ENCODE assay signal across 9 mouse cellular contexts in the genomic region with DNA sequence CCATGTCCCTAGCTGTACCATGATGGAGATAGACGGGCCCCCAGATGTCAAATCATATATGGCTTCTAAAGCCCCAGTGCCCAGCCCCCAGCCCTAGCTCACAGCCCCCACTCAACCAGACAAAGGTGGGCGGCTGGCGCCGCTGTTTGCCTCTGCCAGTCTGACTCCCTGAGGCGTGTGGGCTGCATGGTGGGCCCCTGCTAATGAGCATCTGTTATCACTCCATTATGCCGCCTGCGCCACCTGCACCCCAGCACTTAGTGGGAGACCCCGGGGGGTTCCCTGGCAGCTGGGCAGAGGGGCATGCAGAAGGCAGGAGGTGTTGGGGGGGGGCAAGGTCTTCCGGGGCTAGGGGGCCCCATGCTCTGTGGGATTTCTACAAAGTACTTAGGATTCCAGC. TPM values are rescaled to one million over a fixed set of nuclear protein-coding genes. Genes with fewer than 3 reads are reported as not detected.
DNase-seq lines count a peak whose midpoint lies in the region; ATAC-seq and TF ChIP-seq lines count a peak whose summit lies in the region.
"Had no signal": no experiment of that assay in that cellular context is flagged by ENCODE, and none has a peak within 500 bp of the region (broad histone marks: within the 10 kb centered on the region; RNA-seq: fewer than 3 reads in every experiment).

No protein-coding gene starts in this region.

- no peak overlapping the region for H3K9ac ChIP-seq in embryonic facial prominence, embryonic 14.5 days (ENCODE audit: low read depth, low read length)
- H3K9ac ChIP-seq in intestine, postnatal 0 days (ENCODE audit: low read depth, low read length), result 0 out of 2 replicates have a peak overlapping the region, but pooled peaks have one; percentile 53
- H3K9ac ChIP-seq in neural tube, embryonic 14.5 days (replicated peaks; ENCODE audit: low read depth, low read length), result no peak overlapping the region

- ATAC-seq in embryonic facial prominence, embryonic 14.5 days (ENCODE audit: low read depth), result peak; percentile 38
- no peak for ATAC-seq in intestine, postnatal 0 days
- ATAC-seq in neural tube, embryonic 14.5 days (ENCODE audit: low read depth), result peak; percentile 66
- no peak for ATAC-seq in erythroid progenitor cell, adult 5-6 weeks (replicated peaks; ENCODE audit: low FRiP score, poor library complexity, severe bottlenecking)
- ATAC-seq in monocyte, adult 5-6 weeks (replicated peaks; ENCODE audit: insufficient number of reproducible peaks, low FRiP score, low TSS enrichment, poor library complexity, severe bottlenecking), result no peak

- peak; percentile 26 for DNase-seq in kidney, postnatal 10 days
- DNase-seq in kidney, adult 8-10 months, result no peak
- no peak for DNase-seq in embryonic facial prominence, embryonic 14.5 days (ENCODE audit: low spot score)
- no peak for DNase-seq in c-Kit-positive CD71-positive TER-119-positive erythroid progenitor cells, embryonic 14.5 days (ENCODE audit: low spot score)

- H3K27ac ChIP-seq in embryonic facial prominence, embryonic 14.5 days (replicated peaks; ENCODE audit: low read depth, low read length), result peak overlapping the region; percentile 74; the same call in 1 of the 2 replicates
- peak overlapping the region; percentile 85; the same call in 1 of the 2 replicates for H3K27ac ChIP-seq in intestine, postnatal 0 days (ENCODE audit: low read depth, low read length)
- H3K27ac ChIP-seq in neural tube, embryonic 14.5 days (ENCODE audit: low read depth, low read length), result peak overlapping the region; percentile 57; the same call in 1 of the 2 replicates
- H3K27ac ChIP-seq: macrophage had no signal

- H3K4me1 ChIP-seq in embryonic facial prominence, embryonic 14.5 days (ENCODE audit: control insufficient read depth, insufficient read depth, low read length), result peaks cover 12% of the 10 kb centered on the region
- no peaks in the 10 kb centered on the region for H3K4me1 ChIP-seq in intestine, postnatal 0 days (replicated peaks; ENCODE audit: control insufficient read depth, insufficient read depth, low read length)
- H3K4me1 ChIP-seq in neural tube, embryonic 14.5 days (ENCODE audit: control insufficient read depth, insufficient read depth, low read length), result peaks cover 21% of the 10 kb centered on the region

- 40% methylated on average over 9 of the region's 9 CpGs for WGBS in embryonic facial prominence, embryonic 14.5 days
- 32% methylated on average over 9 of the region's 9 CpGs for WGBS in intestine, postnatal 0 days
- 21% methylated on average over 9 of the region's 9 CpGs for WGBS in neural tube, embryonic 14.5 days

- no peaks in the 10 kb centered on the region for H3K9me3 ChIP-seq in embryonic facial prominence, embryonic 14.5 days (ENCODE audit: control insufficient read depth, low read length)
- no peaks in the 10 kb centered on the region for H3K9me3 ChIP-seq in intestine, postnatal 0 days (ENCODE audit: control insufficient read depth)
- H3K9me3 ChIP-seq in neural tube, embryonic 14.5 days (ENCODE audit: control insufficient read depth, low read length), result no peaks in the 10 kb centered on the region

- H3K27me3 ChIP-seq in embryonic facial prominence, embryonic 14.5 days (replicated peaks; ENCODE audit: control insufficient read depth, insufficient read depth, low read length), result no peaks in the 10 kb centered on the region; the same call in 1 of the 2 replicates
- H3K27me3 ChIP-seq in intestine, postnatal 0 days (replicated peaks; ENCODE audit: control insufficient read depth, insufficient read depth, low read length), result no peaks in the 10 kb centered on the region
- H3K27me3 ChIP-seq in neural tube, embryonic 14.5 days (ENCODE audit: control insufficient read depth, insufficient read depth, low read length), result no peaks in the 10 kb centered on the region

- no peaks in the 10 kb centered on the region for H3K36me3 ChIP-seq in embryonic facial prominence, embryonic 14.5 days (ENCODE audit: control insufficient read depth, insufficient read depth, low read length)
- H3K36me3 ChIP-seq in intestine, postnatal 0 days (ENCODE audit: control insufficient read depth, insufficient read depth), result no peaks in the 10 kb centered on the region
- no peaks in the 10 kb centered on the region for H3K36me3 ChIP-seq in neural tube, embryonic 14.5 days (ENCODE audit: control insufficient read depth, insufficient read depth, low read length)

- peak overlapping the region; percentile 34 for H3K4me3 ChIP-seq in embryonic facial prominence, embryonic 14.5 days (ENCODE audit: low read depth, low read length)
- peak overlapping the region; percentile 36 for H3K4me3 ChIP-seq in intestine, postnatal 0 days (ENCODE audit: low read depth, low read length)
- no peak overlapping the region for H3K4me3 ChIP-seq in neural tube, embryonic 14.5 days (ENCODE audit: low read depth, low read length)

- peak overlapping the region; percentile 30 for H3K4me2 ChIP-seq in embryonic facial prominence, embryonic 14.5 days (ENCODE audit: low read depth, low read length)
- peak overlapping the region; percentile 70 for H3K4me2 ChIP-seq in intestine, postnatal 0 days (replicated peaks; ENCODE audit: low read depth)
- H3K4me2 ChIP-seq in neural tube, embryonic 14.5 days (ENCODE audit: low read depth, low read length), result peak overlapping the region; percentile 20; the same call in 1 of the 2 replicates

- no peak for TF ChIP-seq CTCF in intestine, postnatal 0 days (IDR thresholded peaks at IDR 0.05; ENCODE audit: low read depth)

RNA-seq across cellular contexts. Expression of a gene that starts 3.6 kb away (rescaled TPM):
- 16.3 and 18.8 TPM in 2 replicates for polyA plus RNA-seq in embryonic facial prominence, embryonic 14.5 days (2014; fragmentation: Nextera tagmentation; extraction: Ambion mirVana)
- 22.3 and 22.7 TPM in 2 replicates for polyA plus RNA-seq in intestine, postnatal 0 days (2015; fragmentation: Nextera tagmentation; extraction: Ambion mirVana)
- polyA plus RNA-seq in neural tube, embryonic 14.5 days (2014; fragmentation: Nextera tagmentation; extraction: Ambion mirVana), result 93.5 and 116 TPM in 2 replicates
- 29.3 and 55.9 TPM in 2 replicates for total RNA-seq in erythroid progenitor cell, adult 5-6 weeks (2015; ENCODE audit: low replicate concordance)
- 12.4 and 14.4 TPM in 2 replicates for total RNA-seq in erythroid progenitor cell, adult 5-6 weeks (2017; ENCODE audit: low replicate concordance)
- total RNA-seq in monocyte, adult 5-6 weeks (2017), result 2.2 to 16.6 TPM (median 4.6 TPM) in 3 replicates

RNA-seq across cellular contexts. Expression of a gene that starts 39.4 kb away (rescaled TPM):
- polyA plus RNA-seq in embryonic facial prominence, embryonic 14.5 days (2014; fragmentation: Nextera tagmentation; extraction: Ambion mirVana), result 3.3 and 3.6 TPM in 2 replicates
- 4.2 and 4.7 TPM in 2 replicates for polyA plus RNA-seq in intestine, postnatal 0 days (2015; fragmentation: Nextera tagmentation; extraction: Ambion mirVana)
- polyA plus RNA-seq in neural tube, embryonic 14.5 days (2014; fragmentation: Nextera tagmentation; extraction: Ambion mirVana), result 1.1 and 2.0 TPM in 2 replicates
- 10.1 and 12.2 TPM in 2 replicates for total RNA-seq in erythroid progenitor cell, adult 5-6 weeks (2015; ENCODE audit: low replicate concordance)
- 3.5 and 10.3 TPM in 2 replicates for total RNA-seq in erythroid progenitor cell, adult 5-6 weeks (2017; ENCODE audit: low replicate concordance)
- 2.9 to 15.5 TPM (median 10.1 TPM) in 3 replicates for total RNA-seq in monocyte, adult 5-6 weeks (2017)

RNA-seq across cellular contexts. Expression of a gene that starts 54.6 kb away (rescaled TPM):
- 0.21 TPM in 2 replicates for polyA plus RNA-seq in embryonic facial prominence, embryonic 14.5 days (2014; fragmentation: Nextera tagmentation; extraction: Ambion mirVana)
- 1.3 and 1.5 TPM in 2 replicates for polyA plus RNA-seq in intestine, postnatal 0 days (2015; fragmentation: Nextera tagmentation; extraction: Ambion mirVana)
- 0.11 and 0.21 TPM in 2 replicates for polyA plus RNA-seq in neural tube, embryonic 14.5 days (2014; fragmentation: Nextera tagmentation; extraction: Ambion mirVana)
- total RNA-seq in erythroid progenitor cell, adult 5-6 weeks (2015; ENCODE audit: low replicate concordance), result not detected in 2 replicates
- 0.39 TPM in 1 of 2 replicates, not detected in the other for total RNA-seq in erythroid progenitor cell, adult 5-6 weeks (2017; ENCODE audit: low replicate concordance)
- 0.86 to 2.6 TPM (median 1.9 TPM) in 3 replicates for total RNA-seq in monocyte, adult 5-6 weeks (2017)

Comparison
In these comparisons a context has a peak if more than half of its experiments do, and no peak if none do; other contexts are left out.
1. ATAC-seq: peak in embryonic facial prominence, embryonic 14.5 days (single experiment) and neural tube, embryonic 14.5 days (single experiment); none in intestine, postnatal 0 days (single experiment), erythroid progenitor cell, adult 5-6 weeks (single experiment) and monocyte, adult 5-6 weeks (single experiment).
2. H3K4me2 ChIP-seq: peak in every context shown above with its lines; median percentile 70 in intestine, postnatal 0 days; 30 in embryonic facial prominence, embryonic 14.5 days; 20 in neural tube, embryonic 14.5 days.
3. Peak in every context shown above with its lines, with median percentiles within 50 percentile points of each other: H3K27ac ChIP-seq.